In genomic region chr14:100664180-100664579, GRCm38 (mm10) we compare ENCODE assay signal across 27 mouse cellular contexts.
"Had no signal": no experiment of that assay in that cellular context is flagged by ENCODE, and none has a peak within 500 bp of the region (broad histone marks: within the 10 kb centered on the region; RNA-seq: fewer than 3 reads in every experiment).

No protein-coding gene starts in this region.

- H3K27ac ChIP-seq: heart, adult 2 months; heart, embryonic 13.5 days; heart, embryonic 15.5 days; hindbrain, embryonic 10.5 days; hindbrain, embryonic 12.5 days; hindbrain, embryonic 14.5 days; kidney, embryonic 15.5 days; kidney, postnatal 0 days; layer of hippocampus, adult 2 months; left cerebral cortex, adult 2 months; limb, embryonic 10.5 days; limb, embryonic 12.5 days; liver, embryonic 13.5 days had no signal

- H3K4me2 ChIP-seq: heart, embryonic 11.5 days; heart, embryonic 13.5 days; heart, embryonic 15.5 days; hindbrain, embryonic 12.5 days; hindbrain, embryonic 14.5 days; kidney, embryonic 15.5 days; limb, embryonic 12.5 days; liver, embryonic 11.5 days; liver, embryonic 13.5 days had no signal

- H3K36me3 ChIP-seq: heart, embryonic 13.5 days; heart, embryonic 15.5 days; hindbrain, embryonic 10.5 days; hindbrain, embryonic 12.5 days; kidney, embryonic 15.5 days; limb, embryonic 10.5 days; limb, embryonic 12.5 days; liver, embryonic 13.5 days had no signal

- ATAC-seq: hindbrain, embryonic 16.5 days; inflammation-experienced regulatory T-cells, adult 6 months had no signal

- DNase-seq: gastrocnemius, postnatal 14 days; gastrocnemius, postnatal 36 days; heart, adult 11 months; heart, adult 2 months; heart, postnatal 4 days; kidney, adult 11 months; kidney, adult 2 months; kidney, adult 9 months; kidney, postnatal 14 days; kidney, postnatal 36 days; liver; liver, embryonic 13.5 days had no signal

- H3K27me3 ChIP-seq: heart, embryonic 13.5 days; heart, embryonic 15.5 days; hindbrain, embryonic 12.5 days; kidney, embryonic 15.5 days; limb, embryonic 12.5 days; liver, embryonic 13.5 days had no signal

- H3K9me3 ChIP-seq: heart, embryonic 13.5 days; heart, embryonic 15.5 days; hindbrain, embryonic 10.5 days; hindbrain, embryonic 12.5 days; kidney, embryonic 15.5 days; limb, embryonic 10.5 days; limb, embryonic 12.5 days; liver, embryonic 13.5 days had no signal

- H3K4me1 ChIP-seq: heart, embryonic 15.5 days; kidney, embryonic 15.5 days; limb, embryonic 12.5 days; liver, embryonic 13.5 days had no signal

- H3K4me3 ChIP-seq: heart, adult 2 months; heart, embryonic 13.5 days; heart, embryonic 15.5 days; hindbrain, embryonic 10.5 days; hindbrain, embryonic 12.5 days; kidney, embryonic 15.5 days; layer of hippocampus, adult 2 months; left cerebral cortex, adult 2 months; limb, embryonic 10.5 days; limb, embryonic 12.5 days; liver, embryonic 13.5 days had no signal

- H3K9ac ChIP-seq: heart, embryonic 13.5 days; heart, embryonic 15.5 days; hindbrain, embryonic 12.5 days; hindbrain, embryonic 14.5 days; kidney, embryonic 15.5 days; limb, embryonic 12.5 days; liver, embryonic 13.5 days had no signal
